In the genomic region with DNA sequence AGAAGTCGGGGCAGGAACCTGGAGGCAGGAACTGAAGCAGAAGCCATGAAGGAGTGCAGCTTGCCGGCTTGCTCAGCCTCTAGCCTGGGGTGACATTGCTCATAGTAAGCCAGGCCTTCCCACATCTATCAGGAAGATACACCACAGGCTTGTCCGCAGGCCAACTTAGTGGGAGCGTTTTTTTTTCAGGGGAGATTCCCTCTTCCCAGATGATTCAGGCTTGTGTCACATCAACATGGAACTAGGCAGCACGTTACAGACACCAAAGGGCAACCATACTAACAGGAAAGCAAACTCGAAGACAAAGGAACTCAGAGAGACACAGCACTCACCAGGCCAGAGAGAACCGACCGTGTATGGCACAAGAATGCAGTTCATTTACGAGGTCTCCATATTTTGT, we compare ENCODE assay signal across 21 mouse cellular contexts.
"Had no signal": no experiment of that assay in that cellular context is flagged by ENCODE, and none has a peak within 500 bp of the region (broad histone marks: within the 10 kb centered on the region; RNA-seq: fewer than 3 reads in every experiment).

No protein-coding gene starts in this region.

- H3K9me3 ChIP-seq: lung, embryonic 15.5 days; megakaryocyte, embryonic 14.5 days; midbrain, embryonic 13.5 days; midbrain, embryonic 15.5 days; neural tube, embryonic 13.5 days; neural tube, embryonic 15.5 days had no signal

- H3K36me3 ChIP-seq: lung, embryonic 15.5 days; midbrain, embryonic 13.5 days; midbrain, embryonic 15.5 days; neural tube, embryonic 13.5 days; neural tube, embryonic 15.5 days had no signal

- H3K9ac ChIP-seq: liver, postnatal 0 days; lung, embryonic 15.5 days; midbrain, embryonic 13.5 days; midbrain, embryonic 15.5 days; neural tube, embryonic 13.5 days; neural tube, embryonic 15.5 days had no signal

- H3K27me3 ChIP-seq: midbrain, embryonic 15.5 days had no signal

- H3K4me2 ChIP-seq: lung, embryonic 15.5 days; midbrain, embryonic 11.5 days; midbrain, embryonic 13.5 days; midbrain, embryonic 15.5 days; neural tube, embryonic 13.5 days; neural tube, embryonic 15.5 days had no signal

- ATAC-seq: liver, postnatal 0 days; lung, postnatal 0 days; midbrain, embryonic 13.5 days; midbrain, embryonic 15.5 days had no signal

- H3K4me3 ChIP-seq: lung, embryonic 15.5 days; megakaryocyte, embryonic 14.5 days; midbrain, embryonic 13.5 days; midbrain, embryonic 15.5 days; neural tube, embryonic 13.5 days; neural tube, embryonic 15.5 days had no signal

- H3K27ac ChIP-seq: lung, embryonic 15.5 days; macrophage; midbrain, embryonic 13.5 days; midbrain, embryonic 15.5 days; neural tube, embryonic 13.5 days; neural tube, embryonic 15.5 days had no signal

- DNase-seq: liver, postnatal 0 days; lung, adult 2 months; lung, postnatal 14 days; lung, postnatal 36 days; retina, postnatal 1 day; right cerebral cortex, adult 18-20 months; right cerebral cortex, postnatal 25 days; right cerebral cortex, postnatal 4 days; spleen, adult 18-20 months; thymus, adult 18-20 months; thymus, postnatal 14 days; thymus, postnatal 4 days had no signal
